Mouse (Mus musculus) telencephalon, adult 2 months (tissue): ENCODE results near the gene Krt86.

Experiments
- DNase-seq: peaks from one replicate; pipeline ENCODE4 v3.0.0-alpha.2; 2011; ENCODE audit warnings: low read depth, low spot score

The Krt86 gene

GRCm38 (mm10) chr15:101472952-101473528 is at the start of gene Krt86:
TSS of gene Krt86 (plus strand) at chr15:101473478.
- no peak for DNase-seq

- no peak for DNase-seq
These were observed 48.4 kb upstream of the Krt86 start for GRCm38 (mm10) chr15:101424914-101425313.

DNA sequence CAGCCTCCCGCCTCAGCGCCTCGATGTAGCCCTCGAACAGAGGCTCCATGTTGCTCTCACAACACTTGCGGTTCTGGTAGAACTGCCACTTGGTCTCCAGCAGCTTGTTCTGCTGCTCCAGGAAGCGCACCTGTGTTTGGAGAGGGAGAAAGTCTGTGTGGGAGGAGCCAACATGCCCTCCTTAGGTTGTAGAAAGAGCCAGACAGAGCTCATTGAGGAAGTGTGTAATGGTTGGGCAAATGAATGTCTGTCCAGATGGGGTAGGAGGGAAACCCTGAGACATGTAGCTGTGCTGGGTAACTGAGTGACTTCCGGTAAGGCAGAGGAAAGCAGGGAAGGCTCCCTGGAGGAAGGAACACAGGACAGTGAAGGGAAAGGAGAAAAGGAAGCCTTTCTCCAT is 36.7 kb upstream of the Krt86 start:
- no peak for DNase-seq

DNA sequence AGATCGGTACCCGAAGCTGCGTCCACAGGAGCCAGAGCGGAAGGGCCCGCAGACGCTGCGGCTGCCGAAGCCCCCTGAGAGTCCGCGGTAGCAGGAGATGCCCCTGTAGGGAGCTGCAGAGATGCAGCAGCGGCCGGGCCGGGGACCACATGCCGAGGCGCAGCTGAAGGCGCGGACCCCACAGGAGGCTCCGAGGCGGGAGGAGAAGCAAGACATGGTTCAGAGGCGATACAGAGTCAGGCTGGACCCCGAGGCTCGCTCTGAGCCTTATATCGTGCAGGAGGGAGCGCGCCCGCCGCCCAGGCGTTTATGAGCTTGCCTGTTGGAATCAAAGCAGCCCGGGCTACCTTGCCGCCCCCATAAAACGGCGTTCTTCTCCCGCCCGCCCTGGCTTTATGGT is 34.7 kb upstream of the Krt86 start, which contains the start of gene Krt87:
Gene Krt87 (minus strand): TSS at position 250 of the 400 bp plus-strand sequence.
- no peak for DNase-seq

GRCm38 (mm10) chr15:101440837-101441236 is 32.4 kb upstream of the Krt86 start:
- DNase-seq = peak; percentile 24

GRCm38 (mm10) chr15:101446572-101446971 is 26.7 kb upstream of the Krt86 start:
- no peak for DNase-seq

DNA sequence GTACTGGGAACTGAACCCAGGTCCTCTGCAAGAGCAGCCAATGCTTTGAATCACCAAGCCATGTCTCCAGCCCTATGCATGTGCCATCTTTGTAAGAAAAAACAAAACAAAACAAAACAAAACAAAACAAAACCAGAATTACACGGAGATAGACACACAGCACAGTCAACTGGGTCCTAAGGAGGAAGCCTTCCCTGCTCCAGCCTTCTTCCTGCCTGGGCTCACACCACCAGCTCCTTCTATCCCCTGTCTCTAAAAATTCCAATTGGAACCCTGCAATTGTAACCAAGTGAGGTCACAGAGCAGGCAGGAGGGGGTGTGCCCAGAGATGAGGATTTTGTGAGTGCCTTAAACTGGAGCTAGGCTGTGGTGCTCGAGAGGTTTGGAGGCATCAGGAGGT is 25.8 kb upstream of the Krt86 start, which contains the start of gene Krt88:
Gene Krt88 (plus strand): TSS at position 301 of the 400 bp plus-strand sequence.
- no peak for DNase-seq

DNA sequence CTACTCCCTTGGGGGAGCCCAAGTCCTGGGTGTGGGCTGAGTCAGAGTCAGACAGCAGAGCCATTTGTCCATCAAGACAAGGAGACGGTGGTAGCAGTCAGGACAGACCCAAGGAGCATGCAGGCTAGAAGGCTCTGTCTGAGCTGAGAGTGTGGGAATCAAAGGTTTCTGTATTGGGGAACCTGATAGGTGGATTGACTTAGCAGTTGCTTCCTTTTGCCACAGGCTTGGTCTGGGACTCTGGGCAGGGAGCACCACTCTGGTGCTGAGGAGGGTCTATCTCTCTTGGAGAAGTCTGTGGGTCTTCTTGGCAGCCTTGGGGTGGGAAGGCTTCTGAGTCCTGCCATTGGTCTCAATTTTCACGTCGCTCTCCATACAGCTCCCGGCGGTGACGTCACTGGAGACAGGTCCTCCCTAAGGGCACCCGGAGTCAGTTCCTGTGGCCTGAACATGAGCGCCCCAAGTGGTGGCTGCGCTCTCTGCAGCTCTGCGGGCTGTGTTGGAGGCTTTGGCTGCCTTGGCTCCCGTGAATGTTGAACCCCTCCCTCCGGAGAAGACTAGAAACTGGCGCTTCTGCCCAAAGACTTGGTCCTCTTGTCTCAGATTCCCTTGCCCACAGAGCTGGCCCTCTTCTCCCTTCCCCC is 20.1 kb upstream of the Krt86 start:
- no peak for DNase-seq

DNA sequence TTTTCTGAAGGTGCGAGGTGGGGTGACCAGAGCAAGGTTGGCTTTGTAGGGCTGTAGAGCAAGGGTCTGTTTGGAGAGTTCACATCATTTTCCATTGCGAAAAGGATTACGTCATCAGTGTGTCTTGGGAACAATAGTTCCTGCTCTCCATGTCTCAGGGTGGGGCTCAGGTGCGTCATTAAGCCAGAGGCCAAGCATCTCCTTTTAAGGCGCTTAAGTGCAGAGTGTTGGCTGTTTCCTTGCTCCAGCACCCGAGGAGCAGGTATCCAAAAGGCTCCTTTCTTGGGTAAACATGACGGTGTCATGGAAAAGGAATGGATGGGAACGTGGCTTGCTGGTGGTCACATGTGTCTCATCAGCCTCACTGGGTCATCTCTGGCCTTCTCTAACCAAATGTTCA is 18.5 kb upstream of the Krt86 start:
- no peak for DNase-seq

- DNase-seq = no peak
These were observed 18.0 kb upstream of the Krt86 start for GRCm38 (mm10) chr15:101455292-101455691.

- DNase-seq = no peak
These were observed 17.4 kb upstream of the Krt86 start for GRCm38 (mm10) chr15:101455891-101456290.

- no peak for DNase-seq
These were observed 14.8 kb upstream of the Krt86 start for GRCm38 (mm10) chr15:101458361-101458930.

DNA sequence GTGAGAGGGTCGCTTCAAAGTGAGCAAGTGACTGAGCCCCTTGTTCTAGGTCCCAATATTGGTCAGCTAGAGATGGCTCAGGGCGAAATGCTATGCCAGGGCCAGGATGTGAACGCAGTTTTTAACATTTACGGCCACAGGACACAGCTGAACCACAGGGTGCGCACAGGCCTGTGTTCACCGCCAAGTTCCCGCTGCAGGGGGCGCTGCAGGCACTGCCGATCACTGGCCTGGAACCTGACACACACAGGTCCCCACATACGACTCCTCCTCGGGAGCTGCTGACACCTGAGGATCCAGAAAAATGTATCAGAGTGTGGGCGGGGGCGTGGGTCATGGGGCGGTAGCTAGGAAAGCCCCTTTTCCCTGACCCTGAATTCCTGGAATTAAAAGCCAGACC is 14.0 kb upstream of the Krt86 start:
- DNase-seq = no peak

- no peak for DNase-seq
These were observed 9.6 kb upstream of the Krt86 start, which contains the start of gene Krt81 for GRCm38 (mm10) chr15:101463651-101464050. TSS of gene Krt81 (minus strand) at chr15:101463751.

- no peak for DNase-seq
These were observed 4.2 kb upstream of the Krt86 start for GRCm38 (mm10) chr15:101469093-101469492.

GRCm38 (mm10) chr15:101479007-101479665 is 5.9 kb downstream of the Krt86 start:
- no peak for DNase-seq

DNA sequence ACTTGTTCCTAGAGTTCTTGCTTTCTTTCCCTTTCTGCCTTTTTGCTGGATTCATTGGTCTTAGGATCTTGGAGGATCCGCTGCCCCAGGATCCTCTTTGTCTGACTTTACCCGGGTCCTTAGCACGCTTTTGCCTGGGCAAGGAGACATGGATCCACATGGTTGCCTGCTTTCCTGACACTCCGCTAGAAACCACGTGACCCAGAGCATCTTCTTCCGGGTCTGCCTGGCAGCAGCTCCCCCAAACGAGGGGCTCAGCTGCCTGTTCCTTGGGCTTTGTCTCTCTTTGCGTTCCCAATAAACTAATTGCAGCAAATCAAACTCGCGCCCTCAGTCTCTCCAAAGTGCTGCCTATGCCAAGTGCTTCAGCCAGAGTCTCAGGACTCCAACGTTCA is 6.4 kb downstream of the Krt86 start:
- DNase-seq = no peak

- DNase-seq = no peak
These were observed 8.8 kb downstream of the Krt86 start for GRCm38 (mm10) chr15:101482056-101482455.

GRCm38 (mm10) chr15:101483646-101484045 is 10.4 kb downstream of the Krt86 start:
- DNase-seq = no peak

GRCm38 (mm10) chr15:101484939-101485338 is 11.7 kb downstream of the Krt86 start:
- no peak for DNase-seq

- DNase-seq = peak; percentile 43
These were observed 12.8 kb downstream of the Krt86 start for GRCm38 (mm10) chr15:101485911-101486635.

DNA sequence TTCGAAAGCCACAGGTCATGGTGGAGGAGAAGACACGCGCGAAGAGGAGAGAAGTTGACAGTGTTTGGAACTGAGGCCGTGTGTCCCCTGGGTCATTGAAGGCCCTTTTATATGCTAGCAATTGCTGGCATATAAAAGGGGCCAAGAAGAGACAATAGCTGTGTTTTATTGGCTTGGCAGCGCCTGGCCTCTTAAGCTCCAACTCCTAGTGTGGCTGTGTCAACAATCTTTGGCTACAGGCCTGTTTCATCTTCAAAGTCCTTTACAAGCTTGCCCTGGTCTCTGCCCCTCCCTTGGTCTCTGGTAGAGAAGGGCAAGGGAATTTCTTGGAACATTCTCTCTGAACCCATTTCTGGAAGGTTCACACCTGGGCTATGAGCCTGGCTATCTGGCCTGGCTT is 18.2 kb downstream of the Krt86 start, which contains the start of gene Krt83:
Gene Krt83 (minus strand): TSS at position 82 of the 400 bp plus-strand sequence.
- no peak for DNase-seq
